Mouse (Mus musculus) CH12.LX (cell line): ENCODE results near the gene Smndc1. TPM values are rescaled to one million over a fixed set of nuclear protein-coding genes. Genes with fewer than 3 reads are reported as not detected.

Experiments
- DNase-seq: peaks from one replicate; pipeline ENCODE4 v3.0.0-alpha.2; 2013; ENCODE audit errors: extremely low read depth
- H3K27ac ChIP-seq: 2 replicates; pipeline ENCODE4 v1.5.1; 2012; ENCODE audit warnings: low read depth, mild to moderate bottlenecking, control low read depth, moderate library complexity; ENCODE audit not compliant: insufficient read depth
- H3K27me3 ChIP-seq: replicated peaks from 2 replicates; pipeline ENCODE3; 2012; ENCODE audit warnings: inconsistent platforms
- H3K36me3 ChIP-seq, 2 experiments: replicated peaks in 1 of 2; 2 replicates each; pipeline versions ENCODE3 to v1.6.1; 2012; ENCODE audit warnings: inconsistent platforms in 1 of 2, low read length in 1 of 2, mild to moderate bottlenecking in 1 of 2, mixed read lengths in 1 of 2, moderate library complexity in 1 of 2; ENCODE audit not compliant: control insufficient read depth in 1 of 2, insufficient read depth in 1 of 2
- H3K4me1 ChIP-seq, 2 experiments: 2 replicates each; pipeline ENCODE4 v1.6.1; 2012; ENCODE audit warnings: inconsistent platforms in 1 of 2, moderate library complexity in 1 of 2; ENCODE audit not compliant: insufficient read depth in 2 of 2, control insufficient read depth in 1 of 2
- H3K4me2 ChIP-seq: 2 replicates; pipeline ENCODE4 v1.6.1; 2012; ENCODE audit warnings: low read depth, mild to moderate bottlenecking, control low read depth; ENCODE audit not compliant: poor library complexity, insufficient read depth, severe bottlenecking
- H3K4me3 ChIP-seq, 3 experiments: fragments of 150-350 bp in 1 of 3; sonication (generic) in 1 of 3; replicated peaks in 1 of 3; 2 replicates each; pipeline versions ENCODE3 to v1.5.1; 2011 to 2012; ENCODE audit warnings: low read depth in 2 of 3, low read length in 2 of 3, mild to moderate bottlenecking in 2 of 3, moderate library complexity in 2 of 3, control low read depth in 1 of 3, improper control_type of control experiment in 1 of 3, inconsistent platforms in 1 of 3, mixed read lengths in 1 of 3; ENCODE audit not compliant: poor library complexity in 1 of 3
- H3K79me2 ChIP-seq: replicated peaks from 2 replicates; pipeline ENCODE4 v1.6.1; 2012; ENCODE audit warnings: mild to moderate bottlenecking, moderate library complexity; ENCODE audit not compliant: control insufficient read depth, poor library complexity, insufficient read depth, severe bottlenecking; ENCODE audit errors: extremely low read depth
- H3K9ac ChIP-seq: 2 replicates; pipeline ENCODE4 v1.6.1; 2012; ENCODE audit warnings: low read depth, mild to moderate bottlenecking, control low read depth, moderate library complexity; ENCODE audit not compliant: insufficient read depth
- H3K9me3 ChIP-seq: replicated peaks from 2 replicates; pipeline ENCODE3; 2012; ENCODE audit warnings: low read length, inconsistent platforms, mixed read lengths
- BHLHE40 ChIP-seq: IDR thresholded peaks from 2 replicates; pipeline ENCODE4 v1.6.1; 2011; ENCODE audit warnings: mild to moderate bottlenecking, low read depth, low read length, improper control_type of control experiment
- CHD1 ChIP-seq: IDR thresholded peaks from 2 replicates; pipeline ENCODE4 v1.6.1; 2012; ENCODE audit warnings: low read depth, low read length, improper control_type of control experiment, inconsistent platforms
- CHD2 ChIP-seq: IDR thresholded peaks from 2 replicates; pipeline ENCODE4 v1.6.1; 2011; ENCODE audit warnings: low read length, improper control_type of control experiment
- CTCF ChIP-seq, 2 experiments: IDR thresholded peaks in 1 of 2; conservative IDR thresholded peaks in 1 of 2; 2 replicates each; pipeline ENCODE4 v1.5.1; 2011 to 2012; ENCODE audit warnings: low read depth in 2 of 2, low read length in 2 of 2, improper control_type of control experiment in 1 of 2, inconsistent platforms in 1 of 2, mild to moderate bottlenecking in 1 of 2, moderate library complexity in 1 of 2
- E2F4 ChIP-seq: IDR thresholded peaks from 2 replicates; pipeline ENCODE4 v1.6.1; 2011; ENCODE audit warnings: low read depth, low read length, improper control_type of control experiment; ENCODE audit not compliant: insufficient replicate concordance
- ELF1 ChIP-seq: IDR thresholded peaks from 2 replicates; pipeline ENCODE4 v1.6.1; 2014; ENCODE audit warnings: low read depth, mild to moderate bottlenecking, inconsistent platforms, low read length, improper control_type of control experiment
- EP300 ChIP-seq: IDR thresholded peaks from 2 replicates; pipeline ENCODE4 v1.6.1; 2011; ENCODE audit warnings: low read length, improper control_type of control experiment
- ETS1 ChIP-seq: conservative IDR thresholded peaks from 2 replicates; pipeline ENCODE4 v1.6.1; 2012; ENCODE audit warnings: low read depth, mild to moderate bottlenecking, inconsistent platforms, low read length, improper control_type of control experiment, moderate library complexity
- GABPA ChIP-seq: IDR thresholded peaks from 2 replicates; pipeline ENCODE4 v1.6.1; 2012; ENCODE audit warnings: low read depth, low read length, improper control_type of control experiment, inconsistent platforms; ENCODE audit not compliant: insufficient replicate concordance
- HCFC1 ChIP-seq: IDR thresholded peaks from 2 replicates; pipeline ENCODE4 v1.6.1; 2012; ENCODE audit warnings: low read depth, mild to moderate bottlenecking, inconsistent platforms, low read length, improper control_type of control experiment
- IRF4 ChIP-seq: IDR thresholded peaks from 2 replicates; pipeline ENCODE4 v1.6.1; 2014; ENCODE audit warnings: low read depth, mild to moderate bottlenecking, inconsistent platforms, low read length, improper control_type of control experiment
- JUN ChIP-seq: IDR thresholded peaks from 2 replicates; pipeline ENCODE4 v1.6.1; 2011; ENCODE audit warnings: low read depth, mild to moderate bottlenecking, low read length, improper control_type of control experiment, moderate library complexity; ENCODE audit not compliant: insufficient read depth
- JUND ChIP-seq: conservative IDR thresholded peaks from 2 replicates; pipeline ENCODE4 v1.6.1; 2011; ENCODE audit warnings: low read depth, low read length, improper control_type of control experiment
- MAFK ChIP-seq: IDR thresholded peaks from 2 replicates; pipeline ENCODE4 v1.6.1; 2011; ENCODE audit warnings: low read length, improper control_type of control experiment; ENCODE audit not compliant: insufficient replicate concordance
- MAX ChIP-seq: IDR thresholded peaks from 2 replicates; pipeline ENCODE4 v1.6.1; 2011; ENCODE audit warnings: low read length, improper control_type of control experiment
- MXI1 ChIP-seq: IDR thresholded peaks from 2 replicates; pipeline ENCODE4 v1.6.1; 2011; ENCODE audit warnings: mild to moderate bottlenecking, low read depth, low read length, improper control_type of control experiment
- MYC ChIP-seq: IDR thresholded peaks from 2 replicates; pipeline ENCODE4 v1.6.1; 2011; ENCODE audit warnings: low read depth, mild to moderate bottlenecking, improper control_type of control experiment, low read length
- NELFE ChIP-seq: IDR thresholded peaks from 2 replicates; pipeline ENCODE4 v1.6.1; 2011; ENCODE audit warnings: low read depth, low read length, improper control_type of control experiment
- NRF1 ChIP-seq: IDR thresholded peaks from 2 replicates; pipeline ENCODE4 v1.6.1; 2014; ENCODE audit warnings: low read depth, mild to moderate bottlenecking, inconsistent platforms, low read length, improper control_type of control experiment, moderate library complexity
- POLR2A ChIP-seq: IDR thresholded peaks from 2 replicates; pipeline ENCODE4 v1.6.1; 2011; ENCODE audit warnings: low read depth, mild to moderate bottlenecking, improper control_type of control experiment, low read length
- RCOR1 ChIP-seq: conservative IDR thresholded peaks from 2 replicates; pipeline ENCODE4 v1.6.1; 2012; ENCODE audit warnings: low read depth, mild to moderate bottlenecking, inconsistent platforms, low read length, improper control_type of control experiment
- SIN3A ChIP-seq: IDR thresholded peaks from 2 replicates; pipeline ENCODE4 v1.6.1; 2012; ENCODE audit warnings: low read length, improper control_type of control experiment, inconsistent platforms
- SMC3 ChIP-seq: IDR thresholded peaks from 2 replicates; pipeline ENCODE4 v1.6.1; 2011; ENCODE audit warnings: low read depth, low read length, improper control_type of control experiment
- TBP ChIP-seq: conservative IDR thresholded peaks from 2 replicates; pipeline ENCODE4 v1.6.1; 2011; ENCODE audit warnings: low read depth, low read length, improper control_type of control experiment
- TCF12 ChIP-seq: IDR thresholded peaks from 2 replicates; pipeline ENCODE4 v1.6.1; 2014; ENCODE audit warnings: low read depth, mild to moderate bottlenecking, inconsistent platforms, low read length, improper control_type of control experiment
- USF1 ChIP-seq: IDR thresholded peaks from 2 replicates; pipeline ENCODE4 v1.6.1; 2014; ENCODE audit warnings: low read depth, mild to moderate bottlenecking, inconsistent platforms, low read length, improper control_type of control experiment
- USF2 ChIP-seq: conservative IDR thresholded peaks from 2 replicates; pipeline ENCODE4 v1.6.1; 2011; ENCODE audit warnings: low read depth, low read length, improper control_type of control experiment
- ZMIZ1 ChIP-seq: IDR thresholded peaks from 2 replicates; pipeline ENCODE4 v1.6.1; 2012; ENCODE audit warnings: low read depth, mild to moderate bottlenecking, inconsistent platforms, low read length, improper control_type of control experiment
- dilution Hi-C: fragments of 300-500 bp; cut with MboI; formaldehyde crosslinking; loops from 2 replicates; pipeline ENCODE4 v1.14.3; 2020; ENCODE audit warnings: low sequenced_read_pairs; ENCODE audit not compliant: extremely low pct_unique_long_range_greater_than_20kb, extremely low pct_ligation_motif_present
- in situ Hi-C: fragments of 300-500 bp; cut with MboI; formaldehyde crosslinking; loops from 3 replicates; pipeline ENCODE4 v1.14.3; 2019; ENCODE audit warnings: low sequenced_read_pairs, low pct_ligation_motif_present, low pct_unique_long_range_greater_than_20kb, mixed read lengths
- polyA plus RNA-seq: library from polyadenylated mRNA; unstranded; fragments of >175 nt; gene quantifications from 2 replicates; pipeline ENCODE4 v1.2.1, GENCODE M21; 2012; ENCODE audit warnings: low read depth; ENCODE audit not compliant: insufficient read length
- total RNA-seq, 2 experiments: library from RNA; depleted of rRNA; stranded (reverse); fragments of 300-350 nt in 1 of 2; fragments of >200 nt in 1 of 2; gene quantifications; 2 replicates each; pipeline ENCODE4 v1.2.3; 2012 to 2014

Gene Smndc1
- total and polyA plus RNA-seq, 3 experiments = 20.5 to 96.6 (median 41.3) TPM

DNA sequence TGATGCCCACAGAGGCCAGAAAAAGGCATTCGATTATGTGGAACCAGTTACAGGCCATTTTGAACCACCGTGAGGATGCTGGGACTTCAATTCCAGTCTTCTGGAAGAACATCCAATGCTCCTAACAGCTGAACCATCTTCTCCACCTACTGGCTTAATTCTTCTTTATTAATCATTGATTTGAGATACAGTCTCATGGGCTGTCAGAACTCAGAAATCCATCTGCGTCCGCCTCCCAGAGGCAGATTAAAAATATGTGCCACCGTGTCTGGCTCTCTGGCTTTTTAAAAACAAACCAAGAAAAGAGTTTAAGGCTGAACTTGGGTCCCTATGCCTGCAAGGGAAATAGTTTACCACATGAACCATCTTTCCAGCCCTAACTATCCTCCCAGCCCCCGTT lies 15.1 kb downstream of the Smndc1 start:
- Histone ChIP-seq H3K27ac (no peak overlapping the region), H3K27me3 (no peaks in the 10 kb centered on the region), H3K9ac (no peak overlapping the region), H3K4me3 (no peak overlapping the region), H3K79me2 (no peaks in the 10 kb centered on the region; the same call in 1 of the 2 replicates), H3K9me3 (no peaks in the 10 kb centered on the region), H3K4me1 (no peaks in the 10 kb centered on the region), H3K36me3 (peaks cover 24 to 68% of the 10 kb centered on the region in 2 experiments), H3K4me2 (no peak overlapping the region)
- dilution Hi-C loops (no loop called here), in situ Hi-C loops (loop anchor here (25.0 kb wide), 1 partner anchor 387 kb away; no protein-coding TSS in a partner anchor)
- DNase-seq = no peak
- TF ChIP-seq ELF1 = no peak
- TF ChIP-seq TCF12 = no peak
- TF ChIP-seq E2F4 = no peak
- no peak for TF ChIP-seq BHLHE40
- no peak for TF ChIP-seq SIN3A
- TF ChIP-seq EP300 = no peak
- TF ChIP-seq JUND = no peak
- no peak for TF ChIP-seq MYC
- TF ChIP-seq HCFC1 = no peak
- TF ChIP-seq TBP = no peak
- TF ChIP-seq NELFE = no peak
- no peak for TF ChIP-seq POLR2A
- no peak for TF ChIP-seq CTCF (conservative IDR thresholded peaks at IDR 0.05 in 1 of 2, IDR thresholded peaks at IDR 0.05 in 1 of 2; ENCODE audit: low read depth in 2 of 2, low read length in 2 of 2)
- no peak for TF ChIP-seq CHD1
- no peak for TF ChIP-seq JUN

DNA sequence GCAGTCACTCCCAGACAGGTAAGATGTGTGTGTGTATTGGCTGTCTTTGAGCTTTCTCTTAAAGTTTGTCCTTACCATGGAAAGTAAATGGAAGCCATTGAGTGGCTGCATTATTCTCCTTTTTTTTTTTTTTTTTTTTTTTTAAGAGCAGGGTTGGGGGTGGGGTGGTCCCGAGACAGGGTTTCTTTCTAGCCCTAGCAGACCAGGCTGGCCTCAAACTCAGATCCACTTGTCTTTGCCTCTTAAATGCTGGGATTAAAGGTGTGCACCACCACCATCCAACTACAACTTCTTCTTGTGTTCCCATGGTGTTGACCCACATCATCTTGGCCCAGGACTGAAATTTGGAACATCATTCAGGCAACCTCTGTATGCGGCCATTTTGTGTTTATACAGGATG lies 16.8 kb downstream of the Smndc1 start:
- dilution Hi-C loops (no loop called here), in situ Hi-C loops (no loop called here)
- Histone ChIP-seq H3K36me3 (peaks cover 19 to 58% of the 10 kb centered on the region in 2 experiments), H3K27me3 (no peaks in the 10 kb centered on the region), H3K27ac (no peak overlapping the region), H3K9ac (no peak overlapping the region), H3K9me3 (no peaks in the 10 kb centered on the region), H3K4me1 (peaks cover 0 to 5% of the 10 kb centered on the region in 2 experiments; a peak in 1 of 4 replicates), H3K79me2 (no peaks in the 10 kb centered on the region)
- no peak for DNase-seq
- TF ChIP-seq BHLHE40 (no peak), MAX (no peak), MAFK (no peak), TCF12 (no peak), MYC (no peak), USF1 (no peak), ZMIZ1 (no peak), USF2 (no peak), RCOR1 (no peak), IRF4 (no peak), CHD2 (no peak), NRF1 (no peak), MXI1 (no peak), CTCF (conservative IDR thresholded peaks at IDR 0.05 in 1 of 2, IDR thresholded peaks at IDR 0.05 in 1 of 2; ENCODE audit: low read depth in 2 of 2, low read length in 2 of 2) (no peak), TBP (no peak), SIN3A (no peak), GABPA (no peak), ETS1 (no peak), CHD1 (no peak), SMC3 (no peak)
- TF ChIP-seq, all 38 proteins: peak for 0
- Histone ChIP-seq H3K4me3 (no peak overlapping the region), H3K4me2 (no peak overlapping the region)
